Mouse (Mus musculus): ENCODE measurements around the gene Ncoa1. TPM values are rescaled to one million over a fixed set of nuclear protein-coding genes. Genes with fewer than 3 reads are reported as not detected.

The Ncoa1 gene
- polyA plus RNA-seq, 1 experiment from 2014 or later: 9.2 TPM

DNA sequence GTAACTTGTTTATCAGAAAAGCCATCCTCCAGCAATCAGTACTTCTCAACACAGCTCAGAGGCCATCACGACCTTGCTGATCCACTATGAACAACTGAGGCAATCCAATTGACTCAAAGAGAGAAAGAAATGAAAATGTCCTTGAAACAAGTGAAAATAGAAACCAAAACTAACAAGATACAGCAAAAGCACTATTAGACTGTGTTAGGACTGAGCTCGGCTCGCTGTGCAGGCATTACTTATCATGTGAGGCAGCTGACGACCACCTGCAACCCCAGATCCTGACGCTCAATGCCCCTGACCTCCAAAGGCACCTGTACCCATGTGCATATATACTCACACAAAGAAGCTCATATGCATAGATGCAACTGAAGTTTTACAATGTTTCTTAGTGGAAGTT, 40.8 kb downstream of the Ncoa1 start:
- Histone ChIP-seq H3K9ac (ENCODE audit: low read length) (no peak overlapping the region), H3K4me2 (ENCODE audit: low read depth, low read length, severe bottlenecking) (no peak overlapping the region), H3K4me1 (replicated peaks; ENCODE audit: control insufficient read depth, insufficient read depth, low read length) (no peaks in the 10 kb centered on the region), H3K4me3 (ENCODE audit: low read depth, low read length) (no peak overlapping the region), H3K27ac (ENCODE audit: low read depth, low read length) (no peak overlapping the region), H3K9me3 (ENCODE audit: control insufficient read depth, low read length) (no peaks in the 10 kb centered on the region), H3K36me3 (ENCODE audit: control insufficient read depth, insufficient read depth, low read length) (no peaks in the 10 kb centered on the region), H3K27me3 (ENCODE audit: control insufficient read depth, insufficient read depth, low read length) (no peaks in the 10 kb centered on the region)
- ATAC-seq (replicated peaks; ENCODE audit: low FRiP score): no peak
- 90% methylated on average over 5 of the region's 5 CpGs for WGBS
- no peak for DNase-seq (ENCODE audit: low spot score)

DNA sequence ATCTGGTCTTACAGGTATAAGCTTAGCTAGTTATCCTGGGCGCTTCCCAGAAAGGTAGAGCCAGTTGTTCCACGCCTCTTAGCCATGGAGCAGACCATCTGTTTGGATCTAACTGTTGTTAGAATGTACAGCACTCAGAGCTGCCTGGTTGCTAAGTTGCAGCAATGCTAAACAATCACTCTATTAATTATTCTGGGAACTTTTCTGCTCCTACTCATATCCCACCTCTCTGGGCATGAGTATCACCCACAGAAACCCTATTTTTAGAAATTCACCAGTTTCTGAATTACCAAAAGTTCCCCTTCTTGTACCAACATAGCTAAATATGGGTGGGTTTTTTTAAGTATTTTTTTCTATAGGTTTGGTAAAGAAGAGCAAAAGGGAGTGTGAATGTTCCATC, 43.4 kb downstream of the Ncoa1 start:
- Histone ChIP-seq H3K4me1 (replicated peaks; ENCODE audit: control insufficient read depth, insufficient read depth, low read length) (no peaks in the 10 kb centered on the region), H3K27ac (ENCODE audit: low read depth, low read length) (no peak overlapping the region), H3K9ac (ENCODE audit: low read length) (no peak overlapping the region), H3K4me3 (ENCODE audit: low read depth, low read length) (no peak overlapping the region), H3K36me3 (ENCODE audit: control insufficient read depth, insufficient read depth, low read length) (no peaks in the 10 kb centered on the region), H3K9me3 (ENCODE audit: control insufficient read depth, low read length) (no peaks in the 10 kb centered on the region), H3K27me3 (ENCODE audit: control insufficient read depth, insufficient read depth, low read length) (no peaks in the 10 kb centered on the region), H3K4me2 (ENCODE audit: low read depth, low read length, severe bottlenecking) (no peak overlapping the region)
- DNase-seq (ENCODE audit: low spot score) (no peak), ATAC-seq (replicated peaks; ENCODE audit: low FRiP score) (no peak)
- 83% methylated on average over 2 of the region's 2 CpGs for WGBS

DNA sequence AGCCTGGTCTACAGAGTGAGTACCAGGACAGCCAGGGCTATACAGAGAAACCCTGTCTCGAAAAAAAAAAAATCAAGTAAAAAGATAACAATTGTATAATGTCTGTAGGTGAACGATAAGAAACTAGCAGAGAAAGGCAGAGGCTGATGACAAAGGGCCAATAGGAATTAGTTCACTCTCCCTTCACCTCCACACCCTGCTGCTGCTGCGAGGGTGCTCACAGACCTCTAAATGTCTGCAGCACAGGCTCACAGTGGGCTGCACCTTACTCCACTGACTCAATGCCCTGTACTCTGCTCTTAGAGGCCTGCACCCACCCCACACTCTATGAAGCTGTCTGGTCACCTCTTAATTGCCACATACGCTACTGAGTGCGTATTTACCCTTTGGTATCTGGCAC, 45.0 kb downstream of the Ncoa1 start:
- no peaks in the 10 kb centered on the region for H3K9me3 ChIP-seq (ENCODE audit: control insufficient read depth, low read length)
- H3K36me3 ChIP-seq (ENCODE audit: control insufficient read depth, insufficient read depth, low read length): no peaks in the 10 kb centered on the region
- no peak overlapping the region for H3K27ac ChIP-seq (ENCODE audit: low read depth, low read length)
- H3K27me3 ChIP-seq (ENCODE audit: control insufficient read depth, insufficient read depth, low read length): no peaks in the 10 kb centered on the region
- H3K4me2 ChIP-seq (ENCODE audit: low read depth, low read length, severe bottlenecking): no peak overlapping the region
- H3K4me3 ChIP-seq (ENCODE audit: low read depth, low read length): no peak overlapping the region
- DNase-seq (ENCODE audit: low spot score) (no peak), ATAC-seq (replicated peaks; ENCODE audit: low FRiP score) (no peak)
- 95% methylated on average over 5 of the region's 5 CpGs for WGBS
- no peak overlapping the region for H3K9ac ChIP-seq (ENCODE audit: low read length)
- H3K4me1 ChIP-seq (replicated peaks; ENCODE audit: control insufficient read depth, insufficient read depth, low read length): no peaks in the 10 kb centered on the region

DNA sequence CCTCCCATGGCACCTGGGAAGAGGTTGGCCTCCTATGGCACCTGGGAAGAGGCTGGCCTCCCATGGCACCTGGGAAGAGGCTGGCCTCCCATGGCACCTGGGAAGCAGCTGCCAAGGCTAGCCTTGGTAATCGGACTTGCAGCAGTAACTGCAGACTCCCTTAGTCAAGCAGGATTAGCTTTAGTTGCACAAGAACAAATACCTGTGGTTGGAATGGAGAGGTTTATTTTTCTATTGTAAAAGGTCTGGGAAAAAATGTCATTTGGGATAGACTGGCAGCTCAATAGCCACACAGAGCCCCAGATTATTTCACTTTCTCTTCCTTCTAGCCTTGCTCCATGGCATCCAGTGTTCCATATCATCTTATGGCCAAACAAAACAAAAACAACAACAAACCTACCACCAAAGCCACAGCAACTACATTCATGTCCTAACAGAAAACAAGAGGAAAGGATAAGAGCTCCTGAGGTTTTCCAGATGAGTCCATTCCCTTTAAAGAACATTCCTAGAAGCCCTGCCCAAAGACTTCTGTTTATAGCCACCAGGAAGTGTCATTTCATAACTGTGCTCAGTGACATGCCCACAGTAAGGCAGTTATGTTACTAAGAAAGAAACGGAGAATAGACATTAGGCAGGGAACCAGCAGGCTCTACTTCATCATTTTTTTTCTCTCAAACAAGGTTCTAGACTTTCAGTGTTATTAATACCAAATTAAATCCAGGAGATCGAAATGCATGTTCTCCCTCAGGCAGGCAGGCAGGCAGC, 46.7 kb downstream of the Ncoa1 start:
- WGBS: 80% methylated on average over 3 of the region's 3 CpGs
- Histone ChIP-seq H3K4me1 (replicated peaks; ENCODE audit: control insufficient read depth, insufficient read depth, low read length) (no peaks in the 10 kb centered on the region), H3K4me3 (ENCODE audit: low read depth, low read length) (no peak overlapping the region), H3K36me3 (ENCODE audit: control insufficient read depth, insufficient read depth, low read length) (no peaks in the 10 kb centered on the region), H3K9me3 (ENCODE audit: control insufficient read depth, low read length) (no peaks in the 10 kb centered on the region), H3K27ac (ENCODE audit: low read depth, low read length) (no peak overlapping the region), H3K4me2 (ENCODE audit: low read depth, low read length, severe bottlenecking) (no peak overlapping the region), H3K9ac (ENCODE audit: low read length) (no peak overlapping the region), H3K27me3 (ENCODE audit: control insufficient read depth, insufficient read depth, low read length) (no peaks in the 10 kb centered on the region)
- DNase-seq (ENCODE audit: low spot score) (no peak), ATAC-seq (replicated peaks; ENCODE audit: low FRiP score) (no peak)

DNA sequence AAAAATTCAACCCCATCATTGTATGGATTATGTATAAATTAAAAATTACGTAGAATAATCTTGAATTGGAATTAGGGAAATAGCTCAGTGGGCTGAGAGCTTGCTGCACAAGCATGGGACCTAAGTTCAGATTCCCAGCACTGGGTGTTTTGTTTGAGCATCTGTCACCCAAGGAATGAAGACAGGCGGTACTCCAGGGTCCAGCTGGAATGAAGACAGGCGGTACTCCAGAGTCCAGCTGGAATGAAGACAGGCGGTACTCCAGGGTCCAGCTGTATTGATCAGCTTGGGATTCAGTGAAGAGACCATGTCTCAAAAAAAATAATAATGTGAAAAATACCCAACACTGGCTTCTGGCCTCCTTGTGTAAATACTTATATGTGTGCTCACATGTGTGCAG, 58.2 kb downstream of the Ncoa1 start:
- no peaks in the 10 kb centered on the region for H3K4me1 ChIP-seq (replicated peaks; ENCODE audit: control insufficient read depth, insufficient read depth, low read length)
- H3K27me3 ChIP-seq (ENCODE audit: control insufficient read depth, insufficient read depth, low read length): no peaks in the 10 kb centered on the region
- H3K9ac ChIP-seq (ENCODE audit: low read length): no peak overlapping the region
- no peak overlapping the region for H3K4me3 ChIP-seq (ENCODE audit: low read depth, low read length)
- no peak for DNase-seq (ENCODE audit: low spot score)
- no peaks in the 10 kb centered on the region for H3K9me3 ChIP-seq (ENCODE audit: control insufficient read depth, low read length)
- H3K4me2 ChIP-seq (ENCODE audit: low read depth, low read length, severe bottlenecking): no peak overlapping the region
- H3K27ac ChIP-seq (ENCODE audit: low read depth, low read length): no peak overlapping the region
- WGBS: 89% methylated on average over 4 of the region's 4 CpGs
- ATAC-seq (replicated peaks; ENCODE audit: low FRiP score): no peak
- H3K36me3 ChIP-seq (ENCODE audit: control insufficient read depth, insufficient read depth, low read length): no peaks in the 10 kb centered on the region

DNA sequence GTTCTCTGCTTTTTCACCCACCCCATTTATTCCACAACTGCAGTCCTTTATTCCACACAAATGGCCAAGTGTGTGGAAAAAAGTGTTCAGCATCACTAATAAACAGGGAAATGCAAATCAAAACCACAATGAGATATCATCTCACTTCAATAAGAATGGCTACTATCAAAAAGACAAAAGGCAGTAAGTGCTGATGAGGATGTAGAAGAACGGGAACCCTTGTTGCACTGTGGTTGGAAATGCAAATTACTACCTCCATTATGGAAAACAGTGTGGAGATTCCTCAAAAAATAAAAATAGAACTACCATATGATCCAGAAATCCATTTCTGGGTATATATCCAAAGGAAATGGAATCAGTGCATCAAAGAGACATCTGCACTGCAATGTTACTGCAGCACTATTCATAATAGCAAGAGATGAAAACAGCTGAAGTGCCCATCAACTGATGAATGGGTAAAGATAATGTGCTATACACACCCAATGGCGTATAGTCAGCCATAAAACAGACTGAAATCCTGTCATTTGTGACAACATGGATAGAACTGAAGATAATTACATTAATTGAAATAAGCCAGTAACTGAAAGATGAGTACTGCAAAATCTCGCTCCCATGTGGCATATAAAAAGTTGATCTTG, 59.2 kb downstream of the Ncoa1 start:
- no peak for DNase-seq (ENCODE audit: low spot score)
- H3K36me3 ChIP-seq (ENCODE audit: control insufficient read depth, insufficient read depth, low read length): no peaks in the 10 kb centered on the region
- H3K4me1 ChIP-seq (replicated peaks; ENCODE audit: control insufficient read depth, insufficient read depth, low read length): no peaks in the 10 kb centered on the region
- H3K4me3 ChIP-seq (ENCODE audit: low read depth, low read length): no peak overlapping the region
- 80% methylated on average over 3 of the region's 3 CpGs for WGBS
- no peak overlapping the region for H3K4me2 ChIP-seq (ENCODE audit: low read depth, low read length, severe bottlenecking)
- no peaks in the 10 kb centered on the region for H3K9me3 ChIP-seq (ENCODE audit: control insufficient read depth, low read length)
- H3K27ac ChIP-seq (ENCODE audit: low read depth, low read length): no peak overlapping the region
- ATAC-seq (replicated peaks; ENCODE audit: low FRiP score): no peak
- H3K27me3 ChIP-seq (ENCODE audit: control insufficient read depth, insufficient read depth, low read length): no peaks in the 10 kb centered on the region
- H3K9ac ChIP-seq (ENCODE audit: low read length): no peak overlapping the region

DNA sequence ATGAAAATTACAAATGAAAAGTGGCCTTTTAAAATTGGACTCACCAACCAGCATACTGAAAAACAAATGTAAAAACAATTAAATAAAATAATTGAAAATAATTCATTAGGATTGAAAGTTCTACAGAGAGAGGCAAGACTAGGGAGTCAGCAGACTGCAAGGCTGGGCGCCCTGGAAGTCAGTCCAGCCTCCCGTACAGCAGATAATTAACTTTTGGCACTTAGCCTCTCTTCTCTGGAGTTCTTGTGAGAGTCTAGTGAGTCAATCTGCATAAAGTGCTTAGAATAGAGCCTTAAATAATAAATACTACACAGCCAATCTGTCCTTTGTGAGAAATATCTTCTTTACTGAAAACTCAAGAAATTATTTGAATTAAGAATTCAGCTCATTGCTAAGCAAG, 69.9 kb downstream of the Ncoa1 start:
- no peak overlapping the region for H3K4me3 ChIP-seq (ENCODE audit: low read depth, low read length)
- H3K27ac ChIP-seq (ENCODE audit: low read depth, low read length): no peak overlapping the region
- H3K4me1 ChIP-seq (replicated peaks; ENCODE audit: control insufficient read depth, insufficient read depth, low read length): no peaks in the 10 kb centered on the region
- 86% methylated on average over 2 of the region's 2 CpGs for WGBS
- H3K9ac ChIP-seq (ENCODE audit: low read length): no peak overlapping the region
- no peak overlapping the region for H3K4me2 ChIP-seq (ENCODE audit: low read depth, low read length, severe bottlenecking)
- ATAC-seq (replicated peaks; ENCODE audit: low FRiP score) (no peak), DNase-seq (ENCODE audit: low spot score) (no peak)
- no peaks in the 10 kb centered on the region for H3K9me3 ChIP-seq (ENCODE audit: control insufficient read depth, low read length)
- H3K36me3 ChIP-seq (ENCODE audit: control insufficient read depth, insufficient read depth, low read length): no peaks in the 10 kb centered on the region
- H3K27me3 ChIP-seq (ENCODE audit: control insufficient read depth, insufficient read depth, low read length): no peaks in the 10 kb centered on the region

DNA sequence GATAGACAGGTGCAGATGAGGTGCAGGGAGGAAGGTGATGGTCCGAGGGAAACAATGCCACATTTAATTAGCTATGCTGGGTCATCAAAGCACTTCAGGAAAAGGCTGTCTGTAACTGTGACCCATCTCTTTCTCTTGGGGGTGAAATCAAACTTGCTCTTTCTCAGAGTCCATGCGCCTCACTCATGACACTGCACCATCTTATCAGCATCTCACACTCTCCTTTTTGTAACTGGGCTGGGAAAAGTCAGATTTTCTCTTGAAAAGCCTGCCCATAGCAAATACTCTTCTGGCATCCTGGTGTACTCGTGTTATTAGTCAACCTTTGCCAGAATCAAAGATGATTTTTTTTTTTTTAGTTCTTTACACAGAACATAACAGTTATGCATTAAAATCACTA, 70.8 kb downstream of the Ncoa1 start:
- no peak for ATAC-seq (replicated peaks; ENCODE audit: low FRiP score)
- no peak for DNase-seq (ENCODE audit: low spot score)
- no peaks in the 10 kb centered on the region for H3K27me3 ChIP-seq (ENCODE audit: control insufficient read depth, insufficient read depth, low read length)
- no peaks in the 10 kb centered on the region for H3K4me1 ChIP-seq (replicated peaks; ENCODE audit: control insufficient read depth, insufficient read depth, low read length)
- H3K36me3 ChIP-seq (ENCODE audit: control insufficient read depth, insufficient read depth, low read length): no peaks in the 10 kb centered on the region
- 85% methylated on average over 3 of the region's 3 CpGs for WGBS
- no peak overlapping the region for H3K9ac ChIP-seq (ENCODE audit: low read length)
- no peak overlapping the region for H3K27ac ChIP-seq (ENCODE audit: low read depth, low read length)
- no peak overlapping the region for H3K4me3 ChIP-seq (ENCODE audit: low read depth, low read length)
- no peak overlapping the region for H3K4me2 ChIP-seq (ENCODE audit: low read depth, low read length, severe bottlenecking)
- H3K9me3 ChIP-seq (ENCODE audit: control insufficient read depth, low read length): no peaks in the 10 kb centered on the region

DNA sequence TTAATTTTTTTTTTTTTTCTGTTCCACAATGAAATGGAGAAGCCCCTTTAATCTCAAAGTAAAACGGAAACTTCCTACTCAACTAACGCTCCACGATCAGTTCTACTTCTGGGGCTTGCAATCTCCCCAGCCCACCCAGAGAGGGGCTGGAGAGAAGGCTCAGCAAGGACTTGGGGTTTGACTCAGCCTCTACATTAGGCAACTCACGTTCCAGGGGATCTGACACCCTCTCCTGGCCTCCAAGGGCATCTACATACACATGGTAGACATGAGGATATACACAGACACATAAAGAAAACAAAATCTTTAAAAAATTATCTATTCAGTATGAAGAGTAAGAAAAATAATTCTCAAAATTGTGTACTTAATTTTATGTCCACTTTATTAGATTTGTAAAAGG, 73.8 kb downstream of the Ncoa1 start:
- ATAC-seq (replicated peaks; ENCODE audit: low FRiP score): no peak
- H3K36me3 ChIP-seq (ENCODE audit: control insufficient read depth, insufficient read depth, low read length): no peaks in the 10 kb centered on the region
- no peaks in the 10 kb centered on the region for H3K9me3 ChIP-seq (ENCODE audit: control insufficient read depth, low read length)
- H3K4me1 ChIP-seq (replicated peaks; ENCODE audit: control insufficient read depth, insufficient read depth, low read length): no peaks in the 10 kb centered on the region
- H3K27ac ChIP-seq (ENCODE audit: low read depth, low read length): no peak overlapping the region
- H3K27me3 ChIP-seq (ENCODE audit: control insufficient read depth, insufficient read depth, low read length): no peaks in the 10 kb centered on the region
- DNase-seq (ENCODE audit: low spot score): no peak
- H3K4me3 ChIP-seq (ENCODE audit: low read depth, low read length): no peak overlapping the region
- 73% methylated on average over 4 of the region's 4 CpGs for WGBS
- H3K4me2 ChIP-seq (ENCODE audit: low read depth, low read length, severe bottlenecking): no peak overlapping the region
- no peak overlapping the region for H3K9ac ChIP-seq (ENCODE audit: low read length)
